Mouse (Mus musculus): ENCODE results near the gene Scarb1.

DNA sequence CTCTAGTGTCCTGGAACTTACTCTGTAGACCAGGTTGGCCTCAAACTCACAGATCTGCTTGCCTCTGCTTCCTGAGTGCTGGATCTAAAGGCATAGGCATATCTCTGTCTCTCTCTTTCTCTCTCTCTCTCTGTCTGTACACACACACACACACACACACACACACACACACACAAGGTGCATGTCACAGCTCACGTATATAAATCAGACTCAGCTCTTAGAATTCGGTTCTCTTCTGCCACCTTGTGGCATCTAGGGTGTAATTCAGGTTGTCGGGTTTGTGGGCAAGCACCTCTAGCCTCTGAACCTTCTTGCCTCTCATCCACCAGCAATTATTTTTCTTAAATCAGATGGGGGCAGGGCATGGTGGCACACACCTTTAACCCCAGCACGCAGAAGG, 27.7 kb upstream of the Scarb1 start:
- TF ChIP-seq CTCF (IDR thresholded peaks at IDR 0.05; ENCODE audit: low read depth) (peak; percentile 90), EP300 (optimal IDR thresholded peaks at IDR 0.05) (no peak)
